ENCODE assay signal across 8 mouse cellular contexts in genomic region chr11:61854211-61854987, GRCm38 (mm10). TPM values are rescaled to one million over a fixed set of nuclear protein-coding genes. Genes with fewer than 3 reads are reported as not detected.
DNase-seq lines count a peak whose midpoint lies in the region; ATAC-seq and TF ChIP-seq lines count a peak whose summit lies in the region.

No protein-coding gene starts in this region.

- peak overlapping the region; percentile 87 for H3K27ac ChIP-seq in intestine, postnatal 0 days (ENCODE audit: low read depth, low read length)
- H3K27ac ChIP-seq in midbrain, embryonic 10.5 days (replicated peaks) = peak overlapping the region; percentile 97

- peak overlapping the region; percentile 95 for H3K9ac ChIP-seq in intestine, postnatal 0 days (ENCODE audit: low read depth, low read length)

- peak; percentile 71 for ATAC-seq in intestine, postnatal 0 days

- no peaks in the 10 kb centered on the region for H3K27me3 ChIP-seq in intestine, postnatal 0 days (replicated peaks; ENCODE audit: control insufficient read depth, insufficient read depth, low read length)
- no peaks in the 10 kb centered on the region for H3K27me3 ChIP-seq in midbrain, embryonic 10.5 days (ENCODE audit: low read depth, poor library complexity, severe bottlenecking)

- no peaks in the 10 kb centered on the region for H3K9me3 ChIP-seq in intestine, postnatal 0 days (ENCODE audit: control insufficient read depth)
- H3K9me3 ChIP-seq in midbrain, embryonic 10.5 days (replicated peaks) = no peaks in the 10 kb centered on the region

- DNase-seq in adrenal gland, postnatal 10 days = peak; percentile 90
- DNase-seq in embryo, embryonic 9.5 days (ENCODE audit: extremely low spot score) = peak; percentile 84
- DNase-seq in gastrocnemius, postnatal 4 days (ENCODE audit: low spot score in 2 of 2) = peak; percentile 40 to 79
- DNase-seq in left cerebral cortex, postnatal 36 days (ENCODE audit: low spot score in 2 of 2) = peak; percentile 84 to 89
- DNase-seq in midbrain, embryonic 10.5 days (ENCODE audit: low spot score) = peak; percentile 85
- peak; percentile 81 to 83 for DNase-seq in right cerebral cortex, postnatal 36 days (ENCODE audit: low spot score in 2 of 2)
- DNase-seq in urinary bladder, postnatal 4 days (ENCODE audit: low spot score in 2 of 2) = peak; percentile 65 to 79

- intact Hi-C loops in left cerebral cortex, postnatal 36 days (cut with DNase I) = no loop called here

- peak overlapping the region; percentile 67 for H3K4me3 ChIP-seq in intestine, postnatal 0 days (ENCODE audit: low read depth, low read length)
- H3K4me3 ChIP-seq in midbrain, embryonic 10.5 days = peak overlapping the region; percentile 95

- peak; percentile 73 for TF ChIP-seq CTCF in intestine, postnatal 0 days (IDR thresholded peaks at IDR 0.05; ENCODE audit: low read depth)

- peak overlapping the region; percentile 89 for H3K4me2 ChIP-seq in intestine, postnatal 0 days (replicated peaks; ENCODE audit: low read depth)

- WGBS in intestine, postnatal 0 days = 0% methylated on average over 77 of the region's 87 CpGs
- WGBS in midbrain, embryonic 10.5 days = under 1% methylated on average over 87 of the region's 87 CpGs

- H3K4me1 ChIP-seq in intestine, postnatal 0 days (replicated peaks; ENCODE audit: control insufficient read depth, insufficient read depth, low read length) = no peaks in the 10 kb centered on the region
- peaks cover 20% of the 10 kb centered on the region for H3K4me1 ChIP-seq in midbrain, embryonic 10.5 days

- no peaks in the 10 kb centered on the region for H3K36me3 ChIP-seq in intestine, postnatal 0 days (ENCODE audit: control insufficient read depth, insufficient read depth)
- peaks cover 4% of the 10 kb centered on the region; the same call in 1 of the 2 replicates for H3K36me3 ChIP-seq in midbrain, embryonic 10.5 days

RNA-seq across cellular contexts. Expression of gene Ulk2, which starts 0.5 kb away (rescaled TPM):
- 10 to 100 TPM; 35.7 to 36.9 TPM for total RNA-seq in adrenal gland, postnatal 10 days (2021)
- 10 to 100 TPM; 45.1 to 45.8 TPM for total RNA-seq in gastrocnemius, postnatal 4 days (2021)
- 5.2 and 5.3 TPM in 2 replicates for polyA plus RNA-seq in intestine, postnatal 0 days (2015; fragmentation: Nextera tagmentation; extraction: Ambion mirVana)
- total RNA-seq in left cerebral cortex, postnatal 36 days (2021) = 10 to 100 TPM; 82.1 to 82.8 TPM
- polyA plus RNA-seq in midbrain, embryonic 10.5 days (2016; fragmentation: Nextera tagmentation; extraction: Ambion mirVana) = 12.1 and 17.3 TPM in 2 replicates

Comparison
In these comparisons a context has a peak if more than half of its experiments do, and no peak if none do; other contexts are left out.
1. Peak in every context shown above with its lines: DNase-seq, ATAC-seq, H3K4me3 ChIP-seq and H3K27ac ChIP-seq.